Mouse (Mus musculus) liver, adult 10 weeks (tissue): ENCODE data around the gene Chrna1. TPM values are rescaled to one million over a fixed set of nuclear protein-coding genes. Genes with fewer than 3 reads are reported as not detected.

Source experiments
- polyA plus RNA-seq: library from polyadenylated mRNA; stranded (reverse); fragments of 350-450 nt; fragmentation: Illumina TruSeq; extraction: RNeasy Lipid Tissue Mini Kit (QIAGEN cat#74804); gene quantifications from one replicate; pipeline ENCODE4 v1.2.3, GENCODE M21; 2014; ENCODE audit warnings: low read depth, low replicate concordance

Gene Chrna1
- not detected for polyA plus RNA-seq

GRCm38 (mm10) chr2:73580166-73580565 is at the start of gene Chrna1:
Chrna1 (minus strand) TSS chr2:73580338.

GRCm38 (mm10) chr2:73529356-73530330 is 50.5 kb downstream of the Chrna1 start, which contains the start of gene Wipf1:
Wipf1 (minus strand) TSS chr2:73529734.

Other genes with a start within 250 kb of the Chrna1 start
- gene Gpr155, start 193.8 kb downstream of the Chrna1 start, polyA plus RNA-seq = 23.2 TPM
- 4.2 TPM for gene Wipf1, start 50.6 kb downstream of the Chrna1 start, polyA plus RNA-seq
- 0.66 TPM for gene Chn1, start 195.0 kb upstream of the Chrna1 start, polyA plus RNA-seq